ENCODE assay signal across 8 mouse cellular contexts in the genomic region with DNA sequence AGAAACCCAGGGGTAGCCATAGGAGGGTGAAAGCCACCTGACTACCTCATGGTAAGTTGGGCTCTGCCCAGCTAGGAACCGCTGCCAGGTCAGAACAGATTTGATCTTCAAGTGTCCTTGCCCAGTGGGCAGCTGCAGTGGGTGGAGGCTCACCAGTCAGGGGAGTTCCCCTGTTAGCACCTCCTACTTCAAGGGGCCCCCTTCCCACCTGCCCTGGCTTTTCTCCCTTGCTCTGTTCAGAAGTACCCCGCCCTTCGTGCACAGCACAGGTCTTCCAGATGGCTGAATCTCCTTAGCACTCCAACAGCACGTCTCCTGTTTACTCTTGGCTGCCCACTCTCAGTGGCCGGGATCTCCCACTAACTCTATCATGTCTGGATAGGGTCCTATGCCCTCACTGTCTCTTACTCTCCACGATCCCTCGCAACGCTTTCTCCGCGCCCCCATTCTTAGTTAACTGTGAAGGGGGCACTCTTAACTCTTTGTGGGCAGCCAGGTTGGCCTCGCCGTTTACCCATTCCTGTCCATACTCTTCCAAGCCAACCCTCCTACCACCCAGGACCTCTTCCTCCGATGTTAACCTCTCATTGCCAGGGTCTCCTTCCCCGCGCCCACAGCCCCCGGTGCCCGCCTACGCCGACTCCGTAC. TPM values are rescaled to one million over a fixed set of nuclear protein-coding genes. Genes with fewer than 3 reads are reported as not detected.
DNase-seq lines count a peak whose midpoint lies in the region; ATAC-seq and TF ChIP-seq lines count a peak whose summit lies in the region.

No protein-coding gene starts in this region.

- peak overlapping the region; percentile 93 for H3K9ac ChIP-seq in heart, embryonic 14.5 days (ENCODE audit: low read length)
- H3K9ac ChIP-seq in kidney, postnatal 0 days (ENCODE audit: low read depth, low read length), result peak overlapping the region; percentile 80
- peak overlapping the region; percentile 73 for H3K9ac ChIP-seq in lung, embryonic 14.5 days
- H3K9ac ChIP-seq in neural tube, embryonic 15.5 days (replicated peaks), result peak overlapping the region; percentile 70

- H3K27ac ChIP-seq in heart, embryonic 14.5 days (replicated peaks in 1 of 2; ENCODE audit: control insufficient read depth in 1 of 2, insufficient read depth in 1 of 2, low read depth in 2 of 2, low read length in 2 of 2), result peak overlapping the region; percentile 81 to 91
- H3K27ac ChIP-seq in kidney, postnatal 0 days, result peak overlapping the region; percentile 90
- H3K27ac ChIP-seq in lung, embryonic 14.5 days (ENCODE audit: low read depth), result peak overlapping the region; percentile 73
- H3K27ac ChIP-seq in neural tube, embryonic 15.5 days (replicated peaks), result peak overlapping the region; percentile 79

- no peaks in the 10 kb centered on the region for H3K79me2 ChIP-seq in C2C12 (ENCODE audit: control insufficient read depth, insufficient read depth)

- H3K36me3 ChIP-seq in C2C12 (ENCODE audit: control insufficient read depth, insufficient read depth), result peaks cover 8% of the 10 kb centered on the region
- H3K36me3 ChIP-seq in erythroblast, embryonic 14.5 days (ENCODE audit: control insufficient read depth), result peaks cover 38% of the 10 kb centered on the region
- peaks cover 50% of the 10 kb centered on the region for H3K36me3 ChIP-seq in heart, embryonic 14.5 days (ENCODE audit: control insufficient read depth, insufficient read depth, low read length)
- H3K36me3 ChIP-seq in kidney, postnatal 0 days (ENCODE audit: insufficient read depth, low read length), result peaks cover 3% of the 10 kb centered on the region; the same call in 1 of the 2 replicates
- H3K36me3 ChIP-seq in lung, embryonic 14.5 days (ENCODE audit: insufficient read depth), result peaks cover 9% of the 10 kb centered on the region; the same call in 1 of the 2 replicates
- H3K36me3 ChIP-seq in neural tube, embryonic 15.5 days, result peaks cover 8% of the 10 kb centered on the region; the same call in 1 of the 2 replicates

- no peaks in the 10 kb centered on the region for H3K9me3 ChIP-seq in erythroblast, embryonic 14.5 days (ENCODE audit: control insufficient read depth, low read length)
- no peaks in the 10 kb centered on the region for H3K9me3 ChIP-seq in heart, embryonic 14.5 days (ENCODE audit: control insufficient read depth, low read length)
- no peaks in the 10 kb centered on the region for H3K9me3 ChIP-seq in kidney, postnatal 0 days (replicated peaks; ENCODE audit: low read length)
- H3K9me3 ChIP-seq in lung, embryonic 14.5 days (ENCODE audit: low read depth, low read length), result no peaks in the 10 kb centered on the region
- no peaks in the 10 kb centered on the region for H3K9me3 ChIP-seq in neural tube, embryonic 15.5 days (replicated peaks)

- no peak for TF ChIP-seq CTCF in C2C12 (IDR thresholded peaks at IDR 0.05; ENCODE audit: control insufficient read depth, insufficient read depth, insufficient read length)
- no peak for TF ChIP-seq CTCF in kidney, postnatal 0 days (IDR thresholded peaks at IDR 0.05; ENCODE audit: low read depth)
- TF ChIP-seq CTCF in lung, embryonic 14.5 days (IDR thresholded peaks at IDR 0.05; ENCODE audit: low read depth), result no peak

- no peaks in the 10 kb centered on the region for H3K27me3 ChIP-seq in C2C12 (ENCODE audit: control insufficient read depth, insufficient read depth, insufficient read length)
- no peaks in the 10 kb centered on the region for H3K27me3 ChIP-seq in erythroblast, embryonic 14.5 days (ENCODE audit: control insufficient read depth)
- H3K27me3 ChIP-seq in heart, embryonic 14.5 days (ENCODE audit: control insufficient read depth, insufficient read depth, low read length), result no peaks in the 10 kb centered on the region
- H3K27me3 ChIP-seq in kidney, postnatal 0 days (ENCODE audit: insufficient read depth, low read length), result no peaks in the 10 kb centered on the region
- no peaks in the 10 kb centered on the region for H3K27me3 ChIP-seq in lung, embryonic 14.5 days (ENCODE audit: insufficient read depth, low read length)
- peaks cover 4% of the 10 kb centered on the region; the same call in 1 of the 2 replicates for H3K27me3 ChIP-seq in neural tube, embryonic 15.5 days (replicated peaks)

- ATAC-seq in heart, embryonic 14.5 days (ENCODE audit: insufficient number of reproducible peaks, insufficient read depth, low FRiP score, low read depth), result peak; percentile 62
- ATAC-seq in kidney, postnatal 0 days (replicated peaks; ENCODE audit: low FRiP score, low read depth), result peak; percentile 66
- peak; percentile 40 for ATAC-seq in lung, embryonic 14.5 days (ENCODE audit: insufficient read depth)
- ATAC-seq in neural tube, embryonic 15.5 days (ENCODE audit: low FRiP score), result peak; percentile 30; the same call in 1 of the 2 replicates

- peak overlapping the region; percentile 77 for H3ac ChIP-seq in C2C12 (ENCODE audit: control insufficient read depth, insufficient read length, low read depth)

- 1% methylated on average over 20 of the region's 20 CpGs for WGBS in heart, embryonic 14.5 days
- WGBS in kidney, postnatal 0 days, result under 1% methylated on average over 20 of the region's 20 CpGs
- under 1% methylated on average over 20 of the region's 20 CpGs for WGBS in lung, embryonic 14.5 days
- under 1% methylated on average over 20 of the region's 20 CpGs for WGBS in neural tube, embryonic 15.5 days

- peak overlapping the region; percentile 16 for H3K4me3 ChIP-seq in C2C12 (ENCODE audit: insufficient read depth, poor library complexity, severe bottlenecking)
- H3K4me3 ChIP-seq in erythroblast, embryonic 14.5 days (replicated peaks), result peak overlapping the region; percentile 87
- peak overlapping the region; percentile 78 to 87 for H3K4me3 ChIP-seq in heart, embryonic 14.5 days (ENCODE audit: control insufficient read depth in 1 of 2, insufficient read depth in 1 of 2, low read depth in 1 of 2, low read length in 2 of 2)
- H3K4me3 ChIP-seq in kidney, postnatal 0 days (replicated peaks; ENCODE audit: low read depth, low read length), result peak overlapping the region; percentile 68
- peak overlapping the region; percentile 77 for H3K4me3 ChIP-seq in lung, embryonic 14.5 days (ENCODE audit: low read depth, low read length)
- peak overlapping the region; percentile 90 for H3K4me3 ChIP-seq in neural tube, embryonic 15.5 days (replicated peaks)

- H3K79me3 ChIP-seq in C2C12 (ENCODE audit: low read depth), result no peaks in the 10 kb centered on the region

- H3K4me1 ChIP-seq in erythroblast, embryonic 14.5 days (ENCODE audit: control insufficient read depth), result peaks cover 44% of the 10 kb centered on the region
- H3K4me1 ChIP-seq in heart, embryonic 14.5 days (ENCODE audit: control insufficient read depth in 2 of 2, insufficient read depth in 2 of 2, low read length in 2 of 2), result peaks cover 6 to 12% of the 10 kb centered on the region in 2 experiments
- peaks cover 13% of the 10 kb centered on the region; the same call in 1 of the 2 replicates for H3K4me1 ChIP-seq in kidney, postnatal 0 days (replicated peaks; ENCODE audit: insufficient read depth, low read length)
- peaks cover 7% of the 10 kb centered on the region; the same call in 1 of the 2 replicates for H3K4me1 ChIP-seq in lung, embryonic 14.5 days (ENCODE audit: insufficient read depth)
- H3K4me1 ChIP-seq in neural tube, embryonic 15.5 days, result peaks cover 27% of the 10 kb centered on the region

- peak overlapping the region; percentile 76 for H3K4me2 ChIP-seq in heart, embryonic 14.5 days (ENCODE audit: low read length)
- H3K4me2 ChIP-seq in kidney, postnatal 0 days (ENCODE audit: low read length), result peak overlapping the region; percentile 82
- H3K4me2 ChIP-seq in lung, embryonic 14.5 days, result peak overlapping the region; percentile 93
- H3K4me2 ChIP-seq in neural tube, embryonic 15.5 days, result peak overlapping the region; percentile 88

- peak; percentile 57 for DNase-seq in adrenal gland, postnatal 25 days
- DNase-seq in kidney, postnatal 0 days (ENCODE audit: low spot score), result peak; percentile 79
- peak; percentile 52 for DNase-seq in lung, embryonic 14.5 days
- peak; percentile 52 for DNase-seq in thymus, postnatal 14 days

RNA-seq across cellular contexts. Expression of gene Pdk2, which starts 0.5 kb away (rescaled TPM):
- polyA plus RNA-seq in C2C12 (2012; fragmentation: generic; extraction: Trizol), result 1.8 TPM
- total RNA-seq in adrenal gland, postnatal 25 days (2021), result 82.9 and 86.4 TPM in 2 replicates
- 4.0 and 7.2 TPM in 2 replicates for polyA plus RNA-seq in erythroblast, embryonic 14.5 days (2012)
- polyA plus RNA-seq in heart, embryonic 14.5 days (2014; fragmentation: Nextera tagmentation; extraction: Ambion mirVana), result 112 and 113 TPM in 2 replicates
- 94.5 and 94.7 TPM in 2 replicates for polyA plus RNA-seq in kidney, postnatal 0 days (2015; fragmentation: Nextera tagmentation; extraction: Ambion mirVana)
- polyA plus RNA-seq in lung, embryonic 14.5 days (2014; fragmentation: Nextera tagmentation; extraction: Ambion mirVana), result 24.5 and 27.4 TPM in 2 replicates
- polyA plus RNA-seq in neural tube, embryonic 15.5 days (2015; fragmentation: Nextera tagmentation; extraction: Ambion mirVana), result 24.9 and 27.1 TPM in 2 replicates

RNA-seq across cellular contexts. Expression of gene Samd14, which starts 30.9 kb away (rescaled TPM):
- 14.0 TPM for polyA plus RNA-seq in C2C12 (2012; fragmentation: generic; extraction: Trizol)
- 3.0 and 4.4 TPM in 2 replicates for total RNA-seq in adrenal gland, postnatal 25 days (2021)
- 123 and 135 TPM in 2 replicates for polyA plus RNA-seq in erythroblast, embryonic 14.5 days (2012)
- 8.5 and 10.1 TPM in 2 replicates for polyA plus RNA-seq in heart, embryonic 14.5 days (2014; fragmentation: Nextera tagmentation; extraction: Ambion mirVana)
- 13.1 and 14.5 TPM in 2 replicates for polyA plus RNA-seq in kidney, postnatal 0 days (2015; fragmentation: Nextera tagmentation; extraction: Ambion mirVana)
- 22.7 and 24.5 TPM in 2 replicates for polyA plus RNA-seq in lung, embryonic 14.5 days (2014; fragmentation: Nextera tagmentation; extraction: Ambion mirVana)
- 139 and 167 TPM in 2 replicates for polyA plus RNA-seq in neural tube, embryonic 15.5 days (2015; fragmentation: Nextera tagmentation; extraction: Ambion mirVana)

RNA-seq across cellular contexts. Expression of gene Itga3, which starts 36.0 kb away (rescaled TPM):
- 51.1 TPM for polyA plus RNA-seq in C2C12 (2012; fragmentation: generic; extraction: Trizol)
- total RNA-seq in adrenal gland, postnatal 25 days (2021), result 36.8 and 40.7 TPM in 2 replicates
- 0.01 and 0.03 TPM in 2 replicates for polyA plus RNA-seq in erythroblast, embryonic 14.5 days (2012)
- 9.4 TPM in 2 replicates for polyA plus RNA-seq in heart, embryonic 14.5 days (2014; fragmentation: Nextera tagmentation; extraction: Ambion mirVana)
- polyA plus RNA-seq in kidney, postnatal 0 days (2015; fragmentation: Nextera tagmentation; extraction: Ambion mirVana), result 24.4 and 26.1 TPM in 2 replicates
- polyA plus RNA-seq in lung, embryonic 14.5 days (2014; fragmentation: Nextera tagmentation; extraction: Ambion mirVana), result 27.1 and 28.4 TPM in 2 replicates
- polyA plus RNA-seq in neural tube, embryonic 15.5 days (2015; fragmentation: Nextera tagmentation; extraction: Ambion mirVana), result 17.7 and 20.3 TPM in 2 replicates

RNA-seq across cellular contexts. Expression of gene Ppp1r9b, which starts 49.8 kb away (rescaled TPM):
- 31.8 TPM for polyA plus RNA-seq in C2C12 (2012; fragmentation: generic; extraction: Trizol)
- total RNA-seq in adrenal gland, postnatal 25 days (2021), result 125 and 146 TPM in 2 replicates
- polyA plus RNA-seq in erythroblast, embryonic 14.5 days (2012), result 29.1 and 31.4 TPM in 2 replicates
- polyA plus RNA-seq in heart, embryonic 14.5 days (2014; fragmentation: Nextera tagmentation; extraction: Ambion mirVana), result 8.1 and 8.6 TPM in 2 replicates
- 10.3 and 10.6 TPM in 2 replicates for polyA plus RNA-seq in kidney, postnatal 0 days (2015; fragmentation: Nextera tagmentation; extraction: Ambion mirVana)
- polyA plus RNA-seq in lung, embryonic 14.5 days (2014; fragmentation: Nextera tagmentation; extraction: Ambion mirVana), result 13.0 and 14.3 TPM in 2 replicates
- polyA plus RNA-seq in neural tube, embryonic 15.5 days (2015; fragmentation: Nextera tagmentation; extraction: Ambion mirVana), result 18.8 TPM in 2 replicates

Comparison
In these comparisons a context has a peak if more than half of its experiments do, and no peak if none do; other contexts are left out.
1. Peak in every context shown above with its lines: DNase-seq, ATAC-seq, H3K4me3 ChIP-seq and H3K27ac ChIP-seq.
2. H3K4me3 ChIP-seq: peak in every context shown above with its lines; median percentile 90 in neural tube, embryonic 15.5 days; 87 in erythroblast, embryonic 14.5 days; 82 in heart, embryonic 14.5 days; 77 in lung, embryonic 14.5 days; 68 in kidney, postnatal 0 days; 16 in C2C12.
3. RNA of gene Itga3, which starts 36.0 kb away (polyA plus RNA-seq): 51.1 TPM in C2C12 (single experiment), 27.1 to 28.4 TPM in lung, embryonic 14.5 days, 24.4 to 26.1 TPM in kidney, postnatal 0 days, 17.7 to 20.3 TPM in neural tube, embryonic 15.5 days and 9.4 TPM in heart, embryonic 14.5 days; 0.01 to 0.03 TPM in erythroblast, embryonic 14.5 days; every median in the first group is over 10 times any median in the second.